Mouse (Mus musculus) thymus, postnatal 36 days (tissue): ENCODE data around the gene Otulin.

Source experiments
- DNase-seq, 2 experiments: peaks; one replicate each; pipeline ENCODE4 v3.0.0; 2022; ENCODE audit warnings: mixed read lengths in 2 of 2

Gene Otulin

GRCm38 (mm10) chr15:27498078-27498477 is 132.4 kb downstream of the Otulin start:
- no peak for DNase-seq

GRCm38 (mm10) chr15:27497300-27497997 is 133.0 kb downstream of the Otulin start:
- DNase-seq, result no peak

DNA sequence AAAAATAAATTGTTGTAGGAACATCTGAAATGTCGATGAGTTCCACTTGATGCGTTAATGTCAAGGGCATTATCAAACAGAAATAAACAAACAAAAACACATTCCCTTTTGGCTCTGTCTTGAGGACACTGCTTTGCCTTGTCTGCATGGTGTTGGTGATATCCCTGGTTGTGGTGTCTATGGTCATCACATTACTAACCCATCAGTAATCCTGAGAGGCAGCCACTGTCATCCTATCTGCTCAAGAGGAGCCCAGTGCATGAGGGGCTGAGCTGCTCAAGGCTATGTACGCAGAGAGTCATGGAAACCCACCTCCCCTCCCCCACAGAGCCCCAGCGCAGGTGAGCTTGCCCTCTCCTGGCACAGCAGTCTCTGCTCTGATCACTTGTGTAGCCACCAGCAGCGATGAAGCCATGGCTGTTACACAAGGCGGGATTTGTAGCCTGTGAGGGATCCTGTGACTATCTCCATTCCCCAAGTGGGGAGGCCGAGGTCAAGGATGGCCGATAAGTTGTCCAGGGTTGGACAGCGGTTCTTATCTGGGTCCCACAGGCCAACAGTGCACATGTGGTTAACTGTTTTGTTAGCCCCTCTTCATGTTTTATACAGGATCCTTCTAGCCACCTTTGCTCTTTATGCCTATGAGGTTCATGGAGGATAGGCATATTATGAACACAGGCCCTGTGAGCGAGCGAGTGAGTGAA is 133.7 kb downstream of the Otulin start:
- no peak for DNase-seq

- no peak for DNase-seq
Observed at GRCm38 (mm10) chr15:27495981-27496401, 134.5 kb downstream of the Otulin start.

GRCm38 (mm10) chr15:27493516-27493915 is 137.0 kb downstream of the Otulin start:
- no peak for DNase-seq

GRCm38 (mm10) chr15:27492734-27493133 is 137.8 kb downstream of the Otulin start:
- no peak for DNase-seq
